Mouse (Mus musculus) megakaryocyte, embryonic 14.5 days (primary cell): ENCODE results near the gene Tnk1.

ENCODE experiments used
- FLI1 ChIP-seq: IDR thresholded peaks from 2 replicates; pipeline ENCODE4 v1.6.1; 2012; ENCODE audit warnings: low read length, inconsistent platforms, mixed read lengths
- GATA1 ChIP-seq: IDR thresholded peaks from 3 replicates; pipeline ENCODE4 v1.6.1; 2012; ENCODE audit warnings: mixed read lengths, low read length, inconsistent platforms, borderline replicate concordance

DNA sequence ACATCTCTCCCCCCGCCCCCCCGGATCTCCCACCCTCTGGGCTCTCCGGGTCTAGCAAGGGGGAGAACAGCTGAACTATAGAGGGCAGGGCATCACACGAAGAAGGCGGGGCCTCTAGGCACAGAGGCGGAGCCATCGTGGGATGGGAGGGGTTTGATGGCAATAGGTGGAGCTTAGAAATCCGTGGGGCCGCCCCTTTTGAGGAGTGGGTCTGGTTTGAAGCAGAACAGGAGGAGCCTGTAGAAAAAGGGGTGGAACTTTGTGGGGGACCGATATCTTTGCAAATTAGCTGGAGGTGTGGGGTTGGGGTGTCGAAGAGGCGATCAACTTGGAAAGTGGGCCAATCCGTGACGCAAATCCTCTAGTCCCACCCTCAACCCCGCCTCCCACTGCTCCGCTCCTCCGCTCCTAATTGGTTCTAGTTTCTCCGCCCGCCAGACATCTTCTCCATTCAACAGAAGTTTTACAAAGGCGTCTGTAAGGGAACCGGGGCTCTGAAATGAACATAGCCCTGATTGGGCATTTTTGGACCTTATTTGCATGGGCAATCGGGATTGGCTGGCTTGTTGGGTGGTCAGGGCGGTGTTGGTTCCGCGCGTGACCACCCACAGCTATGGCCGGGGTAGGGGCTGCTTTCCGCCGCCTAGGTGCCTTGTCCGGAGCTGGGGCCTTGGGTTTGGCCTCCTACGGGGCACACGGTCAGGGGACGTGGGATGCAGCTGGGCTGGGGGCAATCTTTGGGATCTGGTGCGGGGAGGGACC is 20.4 kb downstream of the Tnk1 start, which contains the start of gene Tmem256:
- no peak for TF ChIP-seq GATA1
- TF ChIP-seq FLI1: no peak
